Mouse (Mus musculus) bone marrow macrophage, adult 2 months (primary cell): Measurements from ENCODE around the gene Gm11733.

Source experiments
- CTCF ChIP-seq: IDR thresholded peaks from 2 replicates; pipeline ENCODE4 v1.5.1; 2012; ENCODE audit warnings: low read depth, mild to moderate bottlenecking, low read length, moderate library complexity
- POLR2A ChIP-seq: IDR thresholded peaks from 2 replicates; pipeline ENCODE4 v1.6.1; 2012; ENCODE audit warnings: mild to moderate bottlenecking, low read depth, low read length, borderline replicate concordance

GRCm38 (mm10) chr11:117470586-117471195, 13.5 kb upstream of the Gm11733 start:
- TF ChIP-seq POLR2A = no peak
- TF ChIP-seq CTCF = no peak
